Mouse (Mus musculus) large intestine, adult 2 months (tissue): ENCODE data around the gene Efcab5. TPM values are rescaled to one million over a fixed set of nuclear protein-coding genes. Genes with fewer than 3 reads are reported as not detected.

Experiments used
- DNase-seq: peaks from one replicate; pipeline ENCODE4 v3.0.0-alpha.2; 2012; ENCODE audit warnings: low read depth, low spot score
- WGBS: fragments of 180-500 bp; shearing (Covaris S2); methylation state at CpG from one replicate; pipeline ENCODE4 v1.1.7; 2018; 5-methylcytosine and 5-hydroxymethylcytosine counted together
- polyA plus RNA-seq: library from polyadenylated mRNA; depleted of rRNA; stranded (reverse); fragments of >200 nt; gene quantifications from 2 replicates; pipeline ENCODE4 v1.2.3, GENCODE M21; 2012; rRNA removed

Efcab5 gene
- polyA plus RNA-seq, 1 experiment, result 0.84 TPM

DNA sequence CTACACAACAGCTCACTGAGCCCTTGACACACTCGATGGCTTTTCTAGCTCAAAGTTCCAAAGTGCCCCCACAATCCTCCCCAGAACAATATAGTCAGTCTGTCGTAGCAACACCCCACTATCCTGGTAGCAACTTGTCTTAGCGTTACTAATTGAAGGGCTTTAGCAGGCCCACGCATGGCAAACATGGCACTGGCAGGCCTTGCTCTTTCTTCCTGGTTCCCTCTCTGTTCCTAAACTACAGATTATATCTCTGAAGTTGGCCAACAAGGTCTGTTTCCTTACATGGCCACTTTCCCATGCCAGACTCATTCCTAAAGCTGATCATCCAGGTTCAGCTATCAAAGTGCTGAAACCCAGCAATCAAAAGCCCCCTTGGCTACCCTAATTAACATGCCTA lies 146.9 kb downstream of the Efcab5 start:
- 91% methylated on average over 4 of the region's 4 CpGs for WGBS
- DNase-seq, result no peak

Other genes starting within 250 kb of the Efcab5 start
- gene Slc6a4, start 190.4 kb downstream of the Efcab5 start, polyA plus RNA-seq, result 41.2 and 108 TPM in 2 replicates
- 0.92 and 1.1 TPM in 2 replicates for gene Nsrp1, start 110.5 kb downstream of the Efcab5 start, polyA plus RNA-seq
- gene Ssh2, start 27.3 kb upstream of the Efcab5 start, polyA plus RNA-seq, result 5.8 and 8.8 TPM in 2 replicates